Mouse (Mus musculus): Measurements from ENCODE around the gene Gabra5.

Gabra5 gene

DNA sequence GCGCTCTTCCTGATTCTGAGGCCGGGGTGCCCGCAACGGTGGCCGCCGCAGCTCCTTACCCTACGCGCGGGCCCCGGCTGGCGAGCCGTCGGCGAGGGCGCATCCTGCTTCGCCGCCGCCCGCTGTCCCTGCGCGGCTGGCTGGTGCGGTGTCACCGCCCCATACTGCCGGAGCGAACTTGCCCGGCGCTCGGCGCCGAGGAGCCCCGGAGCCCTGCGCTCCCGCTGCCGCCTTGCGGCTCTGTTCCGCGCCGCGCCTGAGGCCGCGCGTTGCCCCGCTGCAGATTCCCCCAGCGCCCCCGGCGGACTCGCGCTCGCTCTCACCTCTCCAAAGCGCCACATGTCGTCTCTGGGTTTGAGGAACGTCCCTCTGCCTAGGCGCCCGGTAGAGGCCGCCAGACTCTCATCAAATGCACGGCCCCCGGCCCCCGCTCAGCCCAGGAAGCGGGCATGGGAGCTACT lies at the start of gene Gabra5:
Gabra5 (minus strand) TSS at position 379 of the 461 bp plus-strand sequence.
- in situ Hi-C loops (cut with MboI; ENCODE audit: low pct_unique_long_range_greater_than_20kb in 1 of 2, low sequenced_read_pairs in 2 of 2, unreplicated experiment in 1 of 2): no loop called here

DNA sequence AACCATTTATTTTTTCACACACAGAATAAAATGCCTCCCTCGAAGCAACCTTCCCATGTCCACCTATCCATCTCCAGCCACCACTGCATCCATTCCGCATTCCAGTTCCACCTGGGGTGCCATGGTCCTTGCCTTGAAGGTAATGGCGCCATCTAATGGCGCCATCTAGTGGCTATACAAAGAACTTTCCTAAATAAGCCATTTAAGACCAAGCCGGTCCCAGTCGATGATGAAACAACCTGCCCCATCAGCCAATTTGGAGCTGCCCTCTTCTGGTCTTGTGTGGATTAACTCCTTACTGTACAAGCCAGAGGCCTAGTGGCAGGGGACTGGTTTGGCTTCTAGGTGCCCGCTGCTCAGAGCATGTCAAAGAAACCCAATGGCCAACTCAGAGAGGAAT lies 28.7 kb upstream of the Gabra5 start:
- in situ Hi-C loops (cut with MboI; ENCODE audit: low pct_unique_long_range_greater_than_20kb in 1 of 2, low sequenced_read_pairs in 2 of 2, unreplicated experiment in 1 of 2): no loop called here

DNA sequence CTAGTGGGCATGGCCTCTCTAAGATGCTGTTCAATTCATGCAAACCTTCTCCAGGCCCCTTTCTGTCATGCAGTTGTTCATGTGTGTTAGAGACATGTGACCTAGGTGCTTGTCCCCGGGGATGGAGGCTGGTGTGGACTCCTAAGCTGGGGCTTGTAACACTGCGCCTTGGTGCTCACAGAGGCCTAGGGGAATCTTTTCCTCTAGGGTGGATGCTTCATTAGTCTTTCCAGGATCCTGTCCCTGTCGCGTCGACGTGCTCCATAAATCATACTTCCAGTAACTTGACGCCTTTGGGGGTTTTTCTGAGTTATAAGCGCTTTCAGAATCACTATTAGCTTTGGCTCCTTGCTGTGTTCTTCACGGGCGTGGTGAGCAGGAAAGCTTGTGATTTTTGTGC lies 22.8 kb upstream of the Gabra5 start:
- in situ Hi-C loops (cut with MboI; ENCODE audit: low pct_unique_long_range_greater_than_20kb in 1 of 2, low sequenced_read_pairs in 2 of 2, unreplicated experiment in 1 of 2): no loop called here

DNA sequence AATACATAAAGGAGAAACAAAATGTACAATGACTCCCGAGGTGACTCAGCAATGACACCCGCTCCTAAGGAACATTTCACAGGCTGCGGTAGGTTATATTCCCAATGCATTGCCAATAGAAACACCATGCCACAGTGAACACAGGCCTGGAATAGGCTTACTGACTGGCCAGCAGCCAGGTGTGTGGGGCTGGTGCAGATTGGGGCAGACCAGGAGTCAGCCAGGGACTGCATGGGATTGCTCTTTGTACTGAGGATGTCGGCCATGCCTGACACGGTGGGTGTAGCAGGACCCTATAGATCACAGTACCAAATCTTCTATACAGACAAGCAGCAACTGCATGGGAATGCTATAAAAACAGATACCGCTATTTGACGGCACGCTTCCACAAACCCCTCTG lies 20.1 kb upstream of the Gabra5 start:
- in situ Hi-C loops (cut with MboI; ENCODE audit: low pct_unique_long_range_greater_than_20kb in 1 of 2, low sequenced_read_pairs in 2 of 2, unreplicated experiment in 1 of 2): no loop called here

DNA sequence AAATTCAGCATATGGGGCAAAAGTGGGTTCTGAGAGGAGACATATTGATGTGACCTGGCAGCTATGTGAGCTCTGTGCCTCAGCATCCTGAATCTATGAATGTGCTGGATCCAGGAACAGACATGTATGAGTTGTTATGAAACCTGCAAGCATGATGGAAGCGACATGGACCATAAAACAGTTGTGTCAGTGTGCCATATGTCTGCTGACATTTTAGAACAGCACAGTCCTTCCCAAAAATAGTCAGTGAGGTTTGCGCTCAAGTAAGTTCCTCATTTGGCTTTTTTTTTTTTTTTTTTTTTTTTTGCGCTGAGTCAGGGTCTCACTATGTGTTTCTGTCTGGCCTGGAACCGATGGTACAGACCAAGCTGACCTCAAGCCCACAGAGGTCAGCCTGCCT lies 19.6 kb upstream of the Gabra5 start:
- in situ Hi-C loops (cut with MboI; ENCODE audit: low pct_unique_long_range_greater_than_20kb in 1 of 2, low sequenced_read_pairs in 2 of 2, unreplicated experiment in 1 of 2): no loop called here

DNA sequence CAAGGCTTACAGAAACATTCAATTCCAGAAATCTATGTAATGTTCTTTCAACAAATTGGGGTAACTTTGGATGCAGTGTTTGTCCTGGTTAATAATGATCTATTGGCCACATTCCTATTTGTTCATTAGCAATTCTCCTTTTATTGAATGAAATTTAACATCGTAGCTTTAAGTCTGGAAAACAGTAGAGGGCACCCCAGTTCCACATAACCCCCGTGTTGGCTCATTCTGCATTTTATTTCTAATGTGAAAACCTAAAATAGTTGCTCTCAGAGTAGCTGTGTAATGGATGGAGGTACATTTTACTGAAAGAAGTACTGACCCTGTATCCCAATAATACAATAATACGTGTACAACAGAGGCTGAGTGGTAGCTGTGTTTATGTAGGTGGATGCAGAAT lies 3.1 kb upstream of the Gabra5 start:
- in situ Hi-C loops (cut with MboI; ENCODE audit: low pct_unique_long_range_greater_than_20kb in 1 of 2, low sequenced_read_pairs in 2 of 2, unreplicated experiment in 1 of 2): no loop called here

DNA sequence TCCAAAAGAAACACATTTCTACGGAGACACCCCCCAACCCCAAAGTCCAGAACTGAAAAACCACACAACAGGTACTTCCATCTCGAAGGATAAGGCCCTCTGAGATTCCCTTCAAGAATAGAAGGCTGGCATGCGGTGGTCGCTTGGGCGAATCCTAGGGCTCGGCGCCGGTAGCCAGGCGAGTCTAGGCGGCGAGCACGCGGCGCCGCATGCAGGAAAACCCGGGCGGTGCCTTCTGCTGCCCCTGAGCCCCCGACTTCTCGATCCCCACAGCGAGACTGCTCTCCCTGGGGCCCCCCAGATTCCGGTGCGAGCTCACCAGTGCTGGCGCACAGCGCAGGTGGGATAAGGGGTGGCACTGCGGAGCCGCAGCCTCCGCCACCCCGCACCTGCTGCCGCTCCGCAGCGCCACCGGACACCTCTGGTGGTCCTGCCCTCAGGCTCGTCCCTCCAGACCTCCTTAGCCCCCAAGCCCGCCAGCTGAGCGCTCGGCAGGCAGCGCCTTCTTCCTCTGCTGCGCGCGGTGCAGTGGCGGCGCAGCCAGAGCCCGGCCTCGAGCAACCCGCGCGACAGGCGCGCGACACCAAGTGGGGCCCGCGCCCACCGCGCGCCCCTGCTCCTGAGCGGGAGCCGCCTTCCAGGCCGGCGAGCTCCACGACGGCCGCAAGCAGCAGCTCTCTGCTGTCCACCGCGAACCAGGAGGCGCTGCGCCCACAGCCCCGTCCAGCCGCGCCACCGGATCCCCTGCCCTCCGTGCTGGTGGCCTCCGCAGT lies 813 bp downstream of the Gabra5 start:
- in situ Hi-C loops (cut with MboI; ENCODE audit: low pct_unique_long_range_greater_than_20kb in 1 of 2, low sequenced_read_pairs in 2 of 2, unreplicated experiment in 1 of 2): no loop called here

DNA sequence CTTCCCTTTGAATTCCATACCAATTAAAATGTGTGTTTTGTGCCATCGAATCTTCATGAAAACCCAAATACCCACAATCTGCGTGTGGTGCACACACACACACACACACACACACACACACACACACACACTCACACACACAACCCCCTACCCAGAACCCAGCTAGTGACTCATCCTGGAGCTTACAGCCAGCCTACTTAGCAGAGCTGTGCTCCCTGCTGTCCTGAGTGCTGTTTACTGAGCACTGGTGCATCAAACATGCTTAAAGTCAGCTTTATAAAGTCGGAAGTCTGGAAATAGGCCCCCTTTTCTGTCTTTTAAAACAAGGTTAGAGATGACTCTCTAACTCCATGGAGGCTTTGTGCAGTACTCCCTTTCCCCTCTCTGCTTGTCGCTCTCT lies 7.0 kb downstream of the Gabra5 start:
- in situ Hi-C loops (cut with MboI; ENCODE audit: low pct_unique_long_range_greater_than_20kb in 1 of 2, low sequenced_read_pairs in 2 of 2, unreplicated experiment in 1 of 2): no loop called here

DNA sequence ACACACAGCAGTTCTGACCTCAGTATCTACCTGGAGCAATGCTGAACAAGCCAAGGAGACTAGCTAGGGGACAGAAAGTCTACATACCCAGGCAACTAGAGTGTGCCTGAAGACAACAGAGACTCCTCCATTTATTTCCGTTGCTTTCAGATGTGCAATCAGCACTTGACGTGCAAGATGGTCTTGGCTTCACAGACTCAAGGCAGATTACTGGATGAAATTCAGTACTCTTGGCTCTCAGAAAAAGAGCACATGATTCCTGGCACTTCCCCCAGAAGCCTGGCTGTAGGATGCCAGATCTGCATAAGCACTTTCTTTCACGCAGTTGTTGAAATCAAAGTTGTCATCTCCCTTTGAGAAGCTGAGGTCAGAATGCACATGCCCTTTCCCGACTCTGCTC lies 18.1 kb downstream of the Gabra5 start:
- in situ Hi-C loops (cut with MboI; ENCODE audit: low pct_unique_long_range_greater_than_20kb in 1 of 2, low sequenced_read_pairs in 2 of 2, unreplicated experiment in 1 of 2): no loop called here

DNA sequence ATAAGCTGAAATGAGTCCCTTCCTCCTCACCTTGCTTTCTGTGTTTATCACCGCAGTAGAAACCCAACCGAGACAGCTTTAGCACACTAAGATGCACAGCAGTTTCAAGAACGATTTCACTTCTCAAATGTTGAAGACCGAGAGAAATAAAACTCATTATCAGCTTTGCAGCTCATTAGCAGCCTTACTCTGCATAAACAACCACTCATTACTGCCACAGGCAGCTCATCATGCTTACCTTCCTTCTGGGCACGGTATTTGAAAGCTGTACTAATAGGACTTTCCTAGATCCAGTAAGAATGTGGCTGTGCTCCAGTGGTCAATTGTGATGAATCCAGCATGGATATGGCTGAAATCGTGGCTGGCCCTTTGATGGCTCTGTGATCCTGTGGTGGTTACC lies 23.0 kb downstream of the Gabra5 start:
- in situ Hi-C loops (cut with MboI; ENCODE audit: low pct_unique_long_range_greater_than_20kb in 1 of 2, low sequenced_read_pairs in 2 of 2, unreplicated experiment in 1 of 2): no loop called here

DNA sequence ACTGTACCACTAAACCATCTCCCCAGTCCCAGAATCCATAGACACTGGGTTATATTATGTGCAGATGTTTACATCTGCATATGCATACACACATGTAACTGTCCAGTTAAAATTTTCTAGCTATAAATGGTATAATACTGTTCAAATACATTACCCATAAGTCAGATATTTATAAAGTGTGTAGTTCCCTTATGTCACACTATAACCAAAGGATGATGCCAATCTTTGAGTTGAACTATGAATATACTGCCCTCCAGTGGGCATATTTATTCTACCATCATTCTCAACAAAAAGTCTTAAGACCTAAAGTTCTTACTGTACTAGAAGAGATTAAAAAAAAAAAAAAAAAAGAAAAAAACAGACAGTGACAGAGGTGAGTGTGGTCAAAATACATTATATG lies 27.0 kb downstream of the Gabra5 start:
- in situ Hi-C loops (cut with MboI; ENCODE audit: low pct_unique_long_range_greater_than_20kb in 1 of 2, low sequenced_read_pairs in 2 of 2, unreplicated experiment in 1 of 2): no loop called here

DNA sequence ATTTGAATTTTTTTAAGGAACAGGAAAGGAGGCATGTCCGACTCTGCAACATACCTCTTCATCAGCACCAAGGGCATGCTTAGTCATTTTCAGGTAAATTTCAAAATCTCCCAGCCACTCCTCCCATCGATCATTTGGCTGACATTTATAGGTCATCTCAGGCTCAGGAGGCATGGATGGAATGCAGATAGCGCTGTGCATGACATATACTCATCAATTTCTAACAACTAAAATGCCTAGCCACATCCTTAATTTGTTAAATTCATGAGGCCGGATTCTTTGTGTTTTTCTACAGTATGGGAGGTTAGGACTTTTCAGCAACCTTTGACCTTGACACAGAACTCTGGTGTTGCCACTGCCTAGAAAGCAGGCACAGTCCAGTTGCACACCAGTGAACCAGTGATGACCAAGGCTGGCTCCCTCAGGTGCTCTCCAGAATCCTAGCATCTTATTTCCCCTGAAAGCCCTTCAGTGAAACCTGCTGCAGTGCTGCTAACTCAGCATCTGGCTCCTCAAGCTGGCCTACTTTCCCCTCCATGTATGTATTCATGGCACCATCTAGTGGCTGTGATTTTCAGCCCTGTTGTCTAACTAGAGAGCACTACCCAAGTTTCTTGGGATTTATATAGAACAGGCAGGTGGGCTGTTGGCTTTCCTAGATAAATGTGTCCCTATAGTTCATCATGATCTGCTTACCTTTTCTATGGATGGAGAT lies 35.9 kb downstream of the Gabra5 start:
- in situ Hi-C loops (cut with MboI; ENCODE audit: low pct_unique_long_range_greater_than_20kb in 1 of 2, low sequenced_read_pairs in 2 of 2, unreplicated experiment in 1 of 2): no loop called here

DNA sequence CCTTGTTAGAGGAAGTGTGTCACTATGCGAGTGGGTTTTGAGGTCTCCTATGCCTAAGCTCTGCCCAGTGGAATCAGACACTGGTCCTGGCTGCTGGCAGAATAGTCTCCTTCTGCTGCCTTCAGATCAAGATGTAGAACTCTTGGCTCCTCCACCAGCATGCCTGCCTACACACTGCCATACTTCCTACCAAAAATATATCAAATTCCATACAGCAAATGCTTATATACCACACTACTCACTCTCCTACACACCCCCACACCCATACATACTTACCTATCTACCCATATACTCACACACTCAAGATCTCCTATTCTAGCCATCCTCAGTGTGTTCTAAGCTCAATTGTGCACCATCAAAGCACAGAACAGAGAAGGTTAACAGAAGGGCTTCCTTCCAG lies 38.5 kb downstream of the Gabra5 start:
- in situ Hi-C loops (cut with MboI; ENCODE audit: low pct_unique_long_range_greater_than_20kb in 1 of 2, low sequenced_read_pairs in 2 of 2, unreplicated experiment in 1 of 2): no loop called here

DNA sequence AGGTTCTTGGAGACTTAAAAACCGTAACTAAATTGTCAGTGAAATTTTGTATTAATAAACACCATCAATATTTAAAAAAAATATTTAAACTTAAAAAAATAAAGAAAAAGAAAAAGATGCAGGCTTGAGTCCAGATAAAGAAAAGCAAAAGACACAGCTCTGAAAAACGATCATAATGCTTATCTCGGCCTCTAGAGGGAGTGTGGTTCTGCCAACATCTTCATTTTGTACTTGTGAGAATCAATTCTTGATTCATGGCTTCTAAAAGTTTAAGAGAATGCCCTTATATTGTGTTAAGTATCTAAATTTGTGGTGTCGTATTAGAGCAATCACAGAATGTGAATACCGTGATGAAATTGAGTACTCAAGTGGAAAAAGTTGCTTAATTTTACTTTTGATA lies 49.5 kb downstream of the Gabra5 start:
- in situ Hi-C loops (cut with MboI; ENCODE audit: low pct_unique_long_range_greater_than_20kb in 1 of 2, low sequenced_read_pairs in 2 of 2, unreplicated experiment in 1 of 2): no loop called here

DNA sequence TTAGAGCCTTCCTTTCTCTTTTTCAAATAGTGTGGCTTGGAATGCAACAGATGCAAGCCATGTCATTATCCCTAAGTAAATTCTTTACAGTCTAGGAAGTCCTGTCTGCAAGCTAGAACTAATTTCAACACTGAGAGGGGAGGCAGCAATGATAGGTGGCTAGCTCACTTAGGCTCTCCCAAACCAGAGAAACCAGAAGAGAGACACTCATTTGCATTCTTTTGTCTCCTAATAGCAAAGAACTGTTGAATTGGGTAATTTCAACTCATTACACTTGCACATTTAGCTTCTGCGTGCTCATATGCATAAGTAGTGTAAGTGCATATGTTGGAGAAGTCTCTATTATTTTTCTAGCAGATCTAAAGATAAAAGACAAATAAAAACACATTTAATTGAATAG lies 61.6 kb downstream of the Gabra5 start:
- in situ Hi-C loops (cut with MboI; ENCODE audit: low pct_unique_long_range_greater_than_20kb in 1 of 2, low sequenced_read_pairs in 2 of 2, unreplicated experiment in 1 of 2): no loop called here

DNA sequence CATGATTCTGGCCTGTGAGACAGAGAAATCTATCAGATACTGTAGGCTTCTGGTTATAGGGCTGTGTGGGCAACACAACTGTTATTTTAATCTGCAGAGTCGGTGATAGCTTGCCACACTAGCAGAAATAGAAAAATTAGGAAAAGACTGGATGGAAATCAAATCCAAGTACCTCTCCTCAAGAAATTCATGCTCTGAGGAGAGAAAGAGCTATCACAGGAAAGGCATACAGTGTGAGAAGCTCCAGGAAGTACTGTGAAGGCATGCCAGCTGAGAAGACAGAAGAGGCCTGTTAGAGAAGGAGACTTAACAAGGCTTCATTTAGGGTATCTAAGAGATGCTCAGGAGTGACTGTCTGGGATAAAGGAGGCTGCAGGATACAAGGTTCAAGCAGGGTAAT lies 87.2 kb downstream of the Gabra5 start:
- in situ Hi-C loops (cut with MboI; ENCODE audit: low pct_unique_long_range_greater_than_20kb in 1 of 2, low sequenced_read_pairs in 2 of 2, unreplicated experiment in 1 of 2): no loop called here

DNA sequence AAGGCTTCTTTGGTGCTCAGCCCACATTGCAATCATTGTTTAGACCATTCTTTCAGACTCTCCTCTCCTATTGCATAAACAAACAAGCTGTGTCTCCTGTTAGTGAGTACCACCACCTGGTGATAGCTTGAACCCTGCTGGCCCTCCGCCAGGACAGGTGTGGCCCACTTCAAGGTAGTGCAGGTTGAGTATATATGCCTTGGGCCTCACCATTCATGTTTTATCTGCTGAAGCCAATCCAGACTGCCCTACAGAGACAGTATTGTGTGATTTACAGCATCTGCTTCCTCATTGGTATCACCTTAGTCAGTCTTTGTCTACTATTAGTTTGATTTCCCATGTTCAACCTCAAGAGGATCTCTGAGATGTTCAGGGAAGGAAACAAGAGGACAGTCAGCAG lies 88.8 kb downstream of the Gabra5 start:
- in situ Hi-C loops (cut with MboI; ENCODE audit: low pct_unique_long_range_greater_than_20kb in 1 of 2, low sequenced_read_pairs in 2 of 2, unreplicated experiment in 1 of 2): no loop called here

DNA sequence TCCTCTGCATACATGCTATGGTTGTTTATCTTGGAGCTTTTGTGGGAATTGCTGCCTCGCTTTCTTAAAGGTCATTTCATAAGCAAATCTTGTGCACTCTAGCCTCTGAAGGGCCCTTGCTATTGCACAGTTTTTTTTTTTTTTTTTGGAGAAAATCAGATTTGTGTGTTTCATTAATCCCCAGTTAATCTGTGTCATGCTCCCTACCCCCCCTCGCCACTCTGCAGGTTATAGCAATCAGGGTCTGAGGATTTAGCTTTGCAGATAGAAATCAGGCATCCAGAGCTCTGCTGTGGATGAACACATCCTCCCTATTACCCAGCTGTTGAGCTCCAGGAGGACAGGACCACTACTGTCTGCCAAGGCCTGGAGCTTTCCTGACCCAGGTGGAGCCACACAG lies 90.5 kb downstream of the Gabra5 start, which contains the start of gene Gabrb3:
Gabrb3 (plus strand) TSS at position 301 of the 400 bp plus-strand sequence.
- in situ Hi-C loops (cut with MboI; ENCODE audit: low pct_unique_long_range_greater_than_20kb in 1 of 2, low sequenced_read_pairs in 2 of 2, unreplicated experiment in 1 of 2): no loop called here

DNA sequence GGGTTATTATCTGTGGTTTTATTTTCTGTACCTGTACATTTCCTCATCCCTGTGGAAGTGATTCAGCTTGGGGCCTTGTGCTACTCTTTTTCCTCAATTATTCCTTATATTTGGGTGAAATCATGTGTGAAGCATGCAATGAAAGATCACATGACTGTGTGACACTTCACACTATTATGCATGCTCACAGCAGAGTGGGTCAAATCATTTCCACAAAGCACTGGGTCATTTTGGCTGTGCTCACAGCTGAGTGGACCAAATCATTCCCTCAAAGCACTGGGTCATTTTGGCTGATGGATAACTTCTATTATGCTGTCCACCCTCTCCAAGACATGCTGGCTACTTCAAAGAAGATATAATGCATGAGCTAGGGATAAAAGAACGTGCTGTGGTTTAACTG lies 97.0 kb downstream of the Gabra5 start:
- in situ Hi-C loops (cut with MboI; ENCODE audit: low pct_unique_long_range_greater_than_20kb in 1 of 2, low sequenced_read_pairs in 2 of 2, unreplicated experiment in 1 of 2): no loop called here

DNA sequence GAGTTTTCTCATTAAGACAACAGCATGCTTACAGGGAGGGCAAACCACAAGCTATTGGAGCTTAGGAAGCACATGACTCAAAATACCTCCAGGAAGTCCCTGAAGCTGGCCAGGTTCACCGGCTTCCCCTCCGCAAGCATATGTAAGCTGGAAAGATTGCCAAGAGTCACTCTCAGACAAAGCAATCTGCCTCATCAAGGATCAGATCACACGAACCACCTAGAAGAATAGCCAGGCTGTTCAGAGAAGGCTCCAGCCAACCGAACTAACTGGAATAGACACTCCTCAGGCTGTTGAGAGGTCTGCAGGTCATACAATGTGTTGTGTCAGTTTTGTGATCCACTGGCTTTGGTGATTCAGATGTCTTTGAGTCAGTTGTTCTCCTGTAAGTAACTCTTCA lies 98.7 kb downstream of the Gabra5 start:
- in situ Hi-C loops (cut with MboI; ENCODE audit: low pct_unique_long_range_greater_than_20kb in 1 of 2, low sequenced_read_pairs in 2 of 2, unreplicated experiment in 1 of 2): no loop called here

Data from mouse embryonic stem cell (cell line).